Mouse (Mus musculus) forebrain, embryonic 12.5 days (tissue): Measurements from ENCODE around the gene Uap1l1. TPM values are rescaled to one million over a fixed set of nuclear protein-coding genes. Genes with fewer than 3 reads are reported as not detected.

Source experiments
- ATAC-seq: fragments of 200-750 bp; cut with Nextera tagmentation; 2 replicates; pipeline ENCODE4 v1.8.0; 2017; ENCODE audit warnings: moderate TSS enrichment; ENCODE audit not compliant: low FRiP score
- H3K27ac ChIP-seq: fragments of 300-500 bp; sonication (generic); 2 replicates; pipeline ENCODE4 v1.5.1; 2016; ENCODE audit warnings: mild to moderate bottlenecking
- H3K27me3 ChIP-seq: fragments of 300-500 bp; sonication (generic); 2 replicates; pipeline ENCODE4 v1.6.1; 2016; ENCODE audit warnings: mild to moderate bottlenecking
- H3K36me3 ChIP-seq: fragments of 300-500 bp; sonication (generic); replicated peaks from 2 replicates; pipeline ENCODE4 v1.6.1; 2016; ENCODE audit warnings: mild to moderate bottlenecking
- H3K4me1 ChIP-seq: fragments of 300-500 bp; sonication (generic); 2 replicates; pipeline ENCODE4 v1.6.1; 2016
- H3K4me2 ChIP-seq: fragments of 300-500 bp; sonication (generic); 2 replicates; pipeline ENCODE4 v1.6.1; 2016; ENCODE audit warnings: mild to moderate bottlenecking, moderate library complexity
- H3K4me3 ChIP-seq: fragments of 300-500 bp; sonication (generic); replicated peaks from 2 replicates; pipeline ENCODE4 v1.5.1; 2016; ENCODE audit warnings: mild to moderate bottlenecking
- H3K9ac ChIP-seq: fragments of 300-500 bp; sonication (generic); 2 replicates; pipeline ENCODE4 v1.6.1; 2016; ENCODE audit warnings: mild to moderate bottlenecking
- H3K9me3 ChIP-seq: fragments of 300-500 bp; sonication (generic); 2 replicates; pipeline ENCODE4 v1.6.1; 2016
- WGBS: fragments of 180-500 bp; shearing (Covaris S2); methylation state at CpG from one replicate; pipeline ENCODE4 v1.1.7; 2016; 5-methylcytosine and 5-hydroxymethylcytosine counted together
- polyA plus RNA-seq: library from polyadenylated mRNA; unstranded; fragments of >200 nt; fragmentation: Nextera tagmentation; extraction: Ambion mirVana; gene quantifications from 2 replicates; pipeline ENCODE4 v1.2.1, GENCODE M21; 2016

Uap1l1 gene
- polyA plus RNA-seq, 1 experiment from 2014 or later, result 4.3 TPM

DNA sequence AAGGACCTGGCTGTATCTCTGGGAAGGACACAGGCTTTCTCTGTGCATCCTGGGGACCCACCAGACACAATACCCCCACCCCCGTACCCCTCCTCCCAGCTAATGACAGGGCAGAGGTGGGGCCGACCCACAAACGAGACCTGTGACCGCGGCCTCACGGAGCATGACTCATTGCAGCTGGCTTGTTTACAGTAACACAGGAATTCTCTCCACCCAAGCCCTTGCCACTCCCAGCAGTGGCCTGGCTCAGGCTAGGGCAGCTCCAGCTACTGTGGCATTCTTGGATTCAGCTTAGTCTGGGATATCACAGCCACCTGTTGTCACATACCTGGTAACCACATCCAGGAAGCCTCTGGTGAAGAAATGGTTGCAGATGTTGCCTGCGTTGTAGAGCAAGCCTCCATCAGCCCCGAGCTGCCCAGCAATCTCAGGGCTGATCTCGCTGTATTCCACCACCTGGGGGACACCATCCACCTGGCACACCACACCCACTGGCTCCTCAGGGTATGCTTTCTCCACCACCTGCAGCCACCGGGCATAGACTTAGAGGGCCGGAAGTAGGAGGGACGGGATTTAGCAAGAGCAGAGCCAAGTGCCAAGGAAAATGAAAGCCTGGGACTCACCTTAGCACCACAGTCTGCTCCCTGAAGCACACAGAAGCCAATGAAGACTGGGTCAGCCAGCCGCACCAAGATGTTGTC lies 1.9 kb downstream of the Uap1l1 start:
- Histone ChIP-seq H3K9ac (no peak overlapping the region), H3K4me1 (peaks cover 11% of the 10 kb centered on the region), H3K4me3 (no peak overlapping the region), H3K36me3 (no peaks in the 10 kb centered on the region), H3K4me2 (no peak overlapping the region), H3K9me3 (no peaks in the 10 kb centered on the region), H3K27ac (no peak overlapping the region), H3K27me3 (peaks cover 52% of the 10 kb centered on the region)
- 66% methylated on average over 13 of the region's 13 CpGs for WGBS
- ATAC-seq, result no peak

GRCm38 (mm10) chr2:25359848-25360247 lies 5.6 kb downstream of the Uap1l1 start:
- Histone ChIP-seq H3K4me1 (peaks cover 22% of the 10 kb centered on the region), H3K9ac (no peak overlapping the region), H3K4me3 (no peak overlapping the region), H3K27ac (no peak overlapping the region), H3K9me3 (no peaks in the 10 kb centered on the region), H3K36me3 (no peaks in the 10 kb centered on the region), H3K27me3 (peaks cover 22% of the 10 kb centered on the region), H3K4me2 (no peak overlapping the region)
- no peak for ATAC-seq
- WGBS, result 81% methylated on average over 4 of the region's 4 CpGs

DNA sequence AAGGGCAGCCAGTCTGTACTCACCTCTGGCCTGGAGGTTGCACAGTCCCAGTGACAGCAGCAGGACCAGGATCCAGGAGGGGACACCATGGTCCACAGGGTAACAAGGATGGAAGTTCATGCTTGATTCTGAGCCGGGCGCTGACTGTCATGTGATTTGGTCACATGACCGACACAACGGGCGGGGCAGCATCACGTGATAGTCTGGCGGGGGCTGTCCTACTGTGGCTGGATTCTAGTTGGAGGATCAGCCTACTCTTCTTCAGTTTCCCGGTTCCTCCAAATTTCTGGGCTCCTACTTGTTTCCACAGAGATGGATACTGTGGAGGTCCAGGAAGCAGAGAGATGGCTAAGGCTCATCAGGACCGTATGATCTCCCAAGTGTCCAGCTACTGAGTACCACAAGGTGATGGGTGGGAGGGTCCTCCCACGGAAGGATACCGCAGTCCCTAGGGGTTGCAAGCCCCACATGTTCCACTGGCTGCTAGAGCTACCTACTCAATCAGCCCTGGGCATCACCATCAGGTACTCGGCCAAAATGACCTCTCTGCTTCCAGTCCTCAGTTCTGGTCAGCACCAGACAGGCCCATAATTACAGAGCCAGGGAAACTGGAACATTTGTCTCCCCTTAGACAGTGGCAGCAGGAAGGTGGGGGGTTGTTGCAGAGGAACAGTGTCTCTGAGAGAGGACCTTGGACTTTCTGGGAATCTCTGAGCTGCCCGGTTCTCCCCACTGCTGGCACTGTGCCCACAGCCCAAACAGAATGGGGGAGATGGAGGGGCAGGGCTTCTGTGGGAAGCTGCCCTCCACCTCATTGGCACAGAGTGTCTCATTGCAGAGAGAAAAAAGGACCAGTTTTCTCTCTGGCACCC lies 9.0 kb downstream of the Uap1l1 start, which contains the start of gene Dpp7:
Dpp7 (minus strand) TSS at position 152 of the 872 bp plus-strand sequence.
- Histone ChIP-seq H3K4me2 (peak within 1 kb of the TSS; percentile 85), H3K36me3 (peaks cover 23% of the 10 kb centered on the region), H3K4me3 (peak within 1 kb of the TSS; percentile 51), H3K27me3 (no peaks in the 10 kb centered on the region), H3K4me1 (peaks cover 21% of the 10 kb centered on the region), H3K9me3 (no peaks in the 10 kb centered on the region), H3K27ac (no peak within 1 kb of the TSS), H3K9ac (peak within 1 kb of the TSS; percentile 62)
- 5% methylated on average over 13 of the region's 13 CpGs for WGBS
- peak; percentile 90 for ATAC-seq

- Histone ChIP-seq H3K9me3 (no peaks in the 10 kb centered on the region), H3K4me2 (peak overlapping the region; percentile 85), H3K4me3 (peak overlapping the region; percentile 51), H3K27ac (no peak overlapping the region), H3K27me3 (no peaks in the 10 kb centered on the region), H3K36me3 (peaks cover 32% of the 10 kb centered on the region), H3K9ac (peak overlapping the region; percentile 62), H3K4me1 (peaks cover 21% of the 10 kb centered on the region)
- ATAC-seq, result peak; percentile 4; the same call in 1 of the 2 replicates
- WGBS, result 38% methylated on average over 18 of the region's 18 CpGs
Measured at GRCm38 (mm10) chr2:25355419-25356066, 9.9 kb downstream of the Uap1l1 start.

DNA sequence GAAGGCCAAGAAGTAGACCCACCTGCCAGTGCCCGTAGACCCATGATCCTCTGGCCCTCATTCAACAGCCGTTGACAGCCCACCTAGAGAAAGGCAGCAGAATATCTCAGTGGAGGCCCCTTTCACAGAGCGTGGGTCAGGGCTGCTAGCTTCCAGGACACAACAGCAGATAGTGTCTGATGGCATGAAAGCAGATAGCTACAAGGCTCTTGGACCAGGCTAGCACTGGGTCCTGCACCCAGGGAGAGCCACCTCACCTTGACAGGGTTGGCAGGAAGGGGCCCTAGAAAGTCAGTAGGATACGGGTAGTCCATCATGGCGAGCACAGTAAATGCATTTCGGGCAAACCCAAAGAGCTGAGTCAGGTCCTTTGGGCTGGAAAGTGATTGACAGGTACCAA lies 11.3 kb downstream of the Uap1l1 start:
- peaks cover 21% of the 10 kb centered on the region for H3K4me1 ChIP-seq
- H3K9ac ChIP-seq, result no peak overlapping the region
- no peaks in the 10 kb centered on the region for H3K9me3 ChIP-seq
- H3K4me2 ChIP-seq, result no peak overlapping the region
- no peak overlapping the region for H3K4me3 ChIP-seq
- no peak overlapping the region for H3K27ac ChIP-seq
- H3K36me3 ChIP-seq, result peaks cover 46% of the 10 kb centered on the region
- 86% methylated on average over 6 of the region's 6 CpGs for WGBS
- ATAC-seq, result no peak
- H3K27me3 ChIP-seq, result no peaks in the 10 kb centered on the region

GRCm38 (mm10) chr2:25350701-25351100 lies 14.8 kb downstream of the Uap1l1 start:
- no peaks in the 10 kb centered on the region for H3K27me3 ChIP-seq
- peaks cover 79% of the 10 kb centered on the region for H3K36me3 ChIP-seq
- no peak overlapping the region for H3K9ac ChIP-seq
- 93% methylated on average over 3 of the region's 3 CpGs for WGBS
- no peak overlapping the region for H3K27ac ChIP-seq
- no peak overlapping the region for H3K4me2 ChIP-seq
- no peak for ATAC-seq
- H3K9me3 ChIP-seq, result no peaks in the 10 kb centered on the region
- H3K4me1 ChIP-seq, result peaks cover 10% of the 10 kb centered on the region
- no peak overlapping the region for H3K4me3 ChIP-seq

GRCm38 (mm10) chr2:25349499-25349898 lies 16.0 kb downstream of the Uap1l1 start:
- Histone ChIP-seq H3K9me3 (no peaks in the 10 kb centered on the region), H3K4me2 (no peak overlapping the region), H3K9ac (no peak overlapping the region), H3K27ac (no peak overlapping the region), H3K27me3 (no peaks in the 10 kb centered on the region), H3K36me3 (peaks cover 91% of the 10 kb centered on the region), H3K4me3 (no peak overlapping the region), H3K4me1 (no peaks in the 10 kb centered on the region)
- ATAC-seq, result no peak
- WGBS, result 89% methylated on average over 4 of the region's 4 CpGs

DNA sequence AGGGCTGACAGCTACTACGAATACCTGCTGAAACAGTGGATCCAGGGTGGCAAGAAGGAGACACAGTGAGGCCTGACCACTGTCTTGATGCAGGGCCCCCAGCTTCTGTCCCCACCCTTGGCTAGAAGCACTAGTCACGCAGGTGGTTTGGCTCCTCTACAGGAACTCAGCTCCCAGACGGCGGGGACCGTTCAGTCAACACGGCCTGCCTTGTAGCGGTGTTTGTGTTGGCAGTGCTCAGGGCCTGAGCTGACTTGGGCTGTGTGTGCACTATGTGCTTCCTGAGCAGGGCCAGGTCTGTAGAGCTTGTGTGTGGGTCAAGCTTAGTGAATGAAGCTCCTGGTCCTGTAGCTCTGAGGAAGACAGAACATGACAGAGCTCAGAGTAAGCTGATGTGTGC lies 17.3 kb downstream of the Uap1l1 start:
- Histone ChIP-seq H3K27me3 (no peaks in the 10 kb centered on the region), H3K27ac (no peak overlapping the region), H3K4me2 (no peak overlapping the region), H3K9me3 (no peaks in the 10 kb centered on the region), H3K4me3 (no peak overlapping the region), H3K36me3 (peaks cover 98% of the 10 kb centered on the region), H3K9ac (no peak overlapping the region), H3K4me1 (no peaks in the 10 kb centered on the region)
- 93% methylated on average over 7 of the region's 7 CpGs for WGBS
- no peak for ATAC-seq

DNA sequence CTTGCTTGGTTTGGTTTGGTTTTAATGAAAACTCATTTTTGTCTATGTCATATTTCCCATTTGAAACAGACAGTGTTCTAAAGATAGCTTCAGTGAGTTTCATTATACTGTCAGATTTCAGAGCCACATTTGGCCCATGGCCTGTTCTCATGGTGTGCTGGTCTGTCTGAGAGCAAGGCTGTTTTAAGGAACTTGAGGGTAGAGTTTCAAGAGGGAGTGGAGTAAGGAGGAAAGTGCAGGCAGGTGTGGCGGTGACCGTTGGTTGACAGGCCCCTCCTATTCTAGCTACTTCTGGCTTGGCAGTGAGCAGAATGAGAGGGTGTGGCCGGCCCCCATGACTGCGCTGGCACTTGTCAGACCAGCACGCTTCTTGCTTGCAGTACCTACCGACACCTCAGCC lies 27.2 kb downstream of the Uap1l1 start:
- Histone ChIP-seq H3K4me3 (no peak overlapping the region), H3K27me3 (no peaks in the 10 kb centered on the region), H3K4me1 (peaks cover 5% of the 10 kb centered on the region), H3K4me2 (no peak overlapping the region), H3K9ac (no peak overlapping the region), H3K9me3 (no peaks in the 10 kb centered on the region), H3K27ac (no peak overlapping the region), H3K36me3 (peaks cover 88% of the 10 kb centered on the region)
- no peak for ATAC-seq
- WGBS, result 96% methylated on average over 6 of the region's 6 CpGs

- H3K4me2 ChIP-seq, result peak overlapping the region; percentile 92
- peak overlapping the region; percentile 87 for H3K9ac ChIP-seq
- 88% methylated on average over 2 of the region's 2 CpGs for whole genome bisulfite sequencing
- H3K4me1 ChIP-seq, result peaks cover 15% of the 10 kb centered on the region
- H3K4me3 ChIP-seq, result peak overlapping the region; percentile 89
- peaks cover 48% of the 10 kb centered on the region for H3K36me3 ChIP-seq
- no peak for ATAC-seq
- H3K27me3 ChIP-seq, result no peaks in the 10 kb centered on the region
- no peak overlapping the region for H3K27ac ChIP-seq
- no peaks in the 10 kb centered on the region for H3K9me3 ChIP-seq
Measured at GRCm38 (mm10) chr2:25333569-25333968, 31.9 kb downstream of the Uap1l1 start.

- Histone ChIP-seq H3K4me1 (peaks cover 15% of the 10 kb centered on the region), H3K9me3 (no peaks in the 10 kb centered on the region), H3K27ac (peak within 1 kb of the TSS; percentile 79), H3K4me3 (peak within 1 kb of the TSS; percentile 89), H3K36me3 (peaks cover 38% of the 10 kb centered on the region), H3K4me2 (peak within 1 kb of the TSS; percentile 92), H3K27me3 (no peaks in the 10 kb centered on the region), H3K9ac (peak within 1 kb of the TSS; percentile 88)
- WGBS, result under 1% methylated on average over 78 of the region's 78 CpGs
- ATAC-seq, result peak; percentile 98
Measured at GRCm38 (mm10) chr2:25332286-25333160, 33.0 kb downstream of the Uap1l1 start, which contains the start of gene Man1b1. Gene Man1b1, plus strand, starts transcription at chr2:25332338.
